Mouse (Mus musculus): ENCODE results near the gene Pakap.

- TF ChIP-seq CTCF (IDR thresholded peaks at IDR 0.05; ENCODE audit: low read depth, low read length) = no peak
- no peak for TF ChIP-seq GATA2 (IDR thresholded peaks at IDR 0.05; ENCODE audit: borderline replicate concordance, low read depth, low read length)
Measured at GRCm38 (mm10) chr4:57720869-57721361, 152.9 kb downstream of the Pakap start.

Measured in G1E (cell line).